Mouse (Mus musculus): Measurements from ENCODE around the gene Nicn1.

DNA sequence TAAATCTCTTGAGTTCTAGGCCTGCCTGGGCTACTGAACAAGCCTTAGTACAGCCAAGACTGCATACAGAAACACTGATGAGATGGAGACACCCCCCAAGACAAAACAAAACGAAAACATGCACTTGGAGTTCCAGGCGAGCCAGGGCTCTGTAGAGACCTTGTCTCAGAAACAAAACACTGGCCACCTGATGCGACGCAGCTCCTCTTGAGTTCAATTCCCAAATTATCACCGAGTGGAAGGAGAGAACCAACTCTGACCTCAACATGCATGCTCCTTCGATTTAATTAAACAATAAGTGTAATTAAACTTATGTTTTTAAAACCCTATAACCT is 48.3 kb downstream of the Nicn1 start:
- no peak for TF ChIP-seq CTCF (IDR thresholded peaks at IDR 0.05; ENCODE audit: borderline replicate concordance, insufficient read depth, low read length)
- TF ChIP-seq POLR2A (IDR thresholded peaks at IDR 0.05; ENCODE audit: low read depth, low read length): no peak
